Mouse (Mus musculus) cerebellum, postnatal 10 days (tissue): ENCODE measurements at regions not wholly inside any gene's neighbourhood (a gene's known extent, or its start where the extent isn't known, plus 50 kb on each side); places are given as distances from the start of the nearest gene placed in this dataset.

Experiments used
- DNase-seq, 2 experiments: peaks; one replicate each; pipeline ENCODE4 v3.0.0; 2021; ENCODE audit warnings: mixed read lengths in 2 of 2

GRCm38 (mm10) chrX:163812431-163812830 lies 51.3 kb upstream of the Rnf138rt1 start:
- no peak for DNase-seq

DNA sequence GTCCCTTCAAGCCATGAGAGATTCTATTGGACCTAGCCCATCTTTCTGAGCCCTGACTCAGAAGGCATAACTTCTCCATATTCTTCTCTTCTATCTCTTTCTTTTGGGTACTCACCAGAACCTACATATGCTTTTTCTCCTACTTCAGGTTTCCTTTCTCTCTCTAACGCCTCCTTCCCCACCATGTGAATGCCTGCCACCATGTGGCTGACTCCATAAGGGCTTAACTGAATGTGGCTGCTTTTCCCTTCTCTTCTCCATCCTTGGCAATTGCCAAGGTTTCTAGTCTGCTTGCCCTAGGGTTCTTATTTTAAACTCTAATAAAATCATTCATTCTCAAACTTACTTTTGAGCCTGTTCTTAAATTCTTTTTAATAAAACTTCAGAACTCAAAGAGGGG lies 53.7 kb upstream of the Rnf138rt1 start:
- DNase-seq: peak; percentile 9 to 16

DNA sequence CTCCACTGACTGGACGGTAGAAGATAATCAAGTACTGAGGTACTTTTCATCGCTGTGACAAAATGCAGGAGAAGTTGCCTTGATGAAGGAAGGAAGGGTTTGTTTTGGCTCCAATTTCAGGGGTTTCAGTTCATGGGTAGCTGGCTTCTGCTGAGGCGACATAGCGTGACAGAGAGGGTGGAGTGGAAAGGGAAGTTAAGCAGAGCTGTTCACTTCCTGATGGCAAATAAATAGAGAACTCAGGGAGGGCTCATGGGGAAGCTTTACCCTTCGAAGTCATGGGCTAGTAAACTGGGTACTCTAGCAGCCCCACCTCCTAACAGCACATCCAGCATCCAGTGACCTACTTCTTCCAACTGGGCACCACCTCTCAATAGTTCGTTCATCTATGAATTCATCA lies 61.2 kb upstream of the Rnf138rt1 start:
- DNase-seq: no peak

- DNase-seq: peak; percentile 33 to 34
Observed at GRCm38 (mm10) chrX:163827461-163827860, 66.3 kb upstream of the Rnf138rt1 start.

GRCm38 (mm10) chrX:163845408-163845807 lies 63.4 kb upstream of the Ap1s2 start:
- DNase-seq: no peak

GRCm38 (mm10) chrX:163846890-163847289 lies 61.9 kb upstream of the Ap1s2 start:
- peak; percentile 7 to 9 for DNase-seq

DNA sequence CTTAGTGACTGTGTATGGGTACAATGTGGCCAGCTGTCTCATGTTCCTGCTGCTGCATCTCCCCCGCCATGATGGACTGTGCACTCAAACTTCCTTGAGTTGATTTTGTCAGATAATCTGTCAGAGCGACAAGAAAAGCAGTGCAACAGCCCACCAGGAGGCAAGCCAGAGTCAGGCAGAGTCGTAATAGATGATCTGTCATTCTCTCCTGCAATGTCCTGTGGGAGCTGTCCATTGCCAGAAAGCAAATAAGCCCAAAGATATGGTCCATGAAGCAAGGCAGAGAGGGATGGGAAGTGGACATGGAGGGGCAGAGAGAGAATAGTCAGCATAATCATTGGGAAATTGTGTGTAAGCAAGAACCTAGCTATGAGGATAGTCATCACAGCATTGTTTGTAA lies 61.2 kb upstream of the Ap1s2 start:
- peak; percentile 24 to 56 for DNase-seq

GRCm38 (mm10) chrX:163848510-163849199 lies 60.2 kb upstream of the Ap1s2 start:
- DNase-seq: peak; percentile 68 to 78

DNA sequence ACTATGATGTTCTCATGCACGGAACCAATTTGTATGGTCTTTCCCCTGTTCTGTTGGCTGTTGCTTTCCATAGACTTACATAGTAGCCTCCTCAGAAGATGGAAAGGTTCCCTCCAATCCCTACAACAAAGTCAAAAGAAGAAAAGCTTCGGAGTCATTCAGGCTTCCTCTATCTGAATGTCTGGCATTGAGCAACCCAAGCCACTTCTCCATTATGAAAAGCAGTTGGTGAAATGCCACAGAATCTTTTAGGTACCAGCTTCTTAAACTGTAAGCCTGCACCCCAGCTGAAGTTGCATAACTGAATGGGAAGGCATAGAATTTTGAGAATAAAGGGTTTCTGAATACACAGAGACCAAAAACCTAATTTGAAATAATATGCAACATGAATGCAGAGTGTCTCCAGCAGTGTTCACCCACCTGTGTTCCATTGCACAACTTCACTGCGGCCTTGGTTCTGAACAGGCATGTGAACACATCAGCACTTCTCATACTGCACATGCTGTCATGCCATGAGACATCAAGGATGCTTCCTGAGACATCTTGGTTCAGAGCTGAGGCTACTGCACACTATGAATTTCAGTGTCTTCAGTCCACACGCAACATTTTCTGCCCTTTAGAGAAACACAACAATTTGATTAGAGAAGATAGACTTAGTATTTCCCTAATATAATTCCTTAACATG lies 57.8 kb upstream of the Ap1s2 start:
- no peak for DNase-seq

- no peak for DNase-seq
Observed at GRCm38 (mm10) chrX:163858494-163858893, 50.3 kb upstream of the Ap1s2 start.
